Mouse (Mus musculus): ENCODE measurements around the gene Zmym4.

- no peak for TF ChIP-seq CTCF (IDR thresholded peaks at IDR 0.05; ENCODE audit: low read depth)
- no peak for TF ChIP-seq EP300 (IDR thresholded peaks at IDR 0.05; ENCODE audit: low read depth)
These were observed 115.0 kb downstream of the Zmym4 start for GRCm38 (mm10) chr4:126852971-126853370.
